Mouse (Mus musculus): Measurements from ENCODE around the gene Prrg4. TPM values are rescaled to one million over a fixed set of nuclear protein-coding genes. Genes with fewer than 3 reads are reported as not detected.
"Not testable (repeated sequence)": the region's sequence is repeated elsewhere in the genome, so short reads cannot be mapped to it uniquely, and the experiment has no call there.

The Prrg4 gene
- polyA plus RNA-seq, 1 experiment from 2014 or later, result 0.67 TPM

- H3K4me1 ChIP-seq, result peaks cover under 1% of the 10 kb centered on the region; the same call in 1 of the 2 replicates
- H3K9me3 ChIP-seq, result no peaks in the 10 kb centered on the region
- WGBS, result 50% methylated on average over 1 of the region's 1 CpGs
Observed at GRCm38 (mm10) chr2:104854836-104855235, 5.2 kb upstream of the Prrg4 start.

GRCm38 (mm10) chr2:104852546-104852945, 2.9 kb upstream of the Prrg4 start:
- Histone ChIP-seq H3K4me1 (peaks cover 8% of the 10 kb centered on the region; the same call in 1 of the 2 replicates), H3K4me3 (no peak overlapping the region), H3K27me3 (ENCODE audit: insufficient read depth, poor library complexity, severe bottlenecking) (peaks cover 20% of the 10 kb centered on the region), H3K36me3 (no peaks in the 10 kb centered on the region), H3K9me3 (no peaks in the 10 kb centered on the region), H3K27ac (no peak overlapping the region)
- DNase-seq (ENCODE audit: low spot score), result no peak
- 87% methylated on average over 7 of the region's 7 CpGs for WGBS

More at GRCm38 (mm10) chr2:104854836-104855235, 5.2 kb upstream of the Prrg4 start:
- DNase-seq (ENCODE audit: low spot score), result no peak
- Histone ChIP-seq H3K27ac (no peak overlapping the region), H3K27me3 (ENCODE audit: insufficient read depth, poor library complexity, severe bottlenecking) (peaks cover 14% of the 10 kb centered on the region), H3K4me3 (no peak overlapping the region), H3K36me3 (no peaks in the 10 kb centered on the region)

GRCm38 (mm10) chr2:104851686-104852085, 2.0 kb upstream of the Prrg4 start:
- no peak overlapping the region for H3K27ac ChIP-seq
- H3K4me1 ChIP-seq, result peaks cover 13% of the 10 kb centered on the region
- WGBS, result 31% methylated on average over 5 of the region's 5 CpGs
- H3K36me3 ChIP-seq, result no peaks in the 10 kb centered on the region
- peaks cover 20% of the 10 kb centered on the region for H3K27me3 ChIP-seq (ENCODE audit: insufficient read depth, poor library complexity, severe bottlenecking)
- H3K9me3 ChIP-seq, result no peaks in the 10 kb centered on the region
- H3K4me3 ChIP-seq, result no peak overlapping the region
- no peak for DNase-seq (ENCODE audit: low spot score)

GRCm38 (mm10) chr2:104849991-104850359, 299 bp upstream of the Prrg4 start:
- peaks cover 20% of the 10 kb centered on the region for H3K27me3 ChIP-seq (ENCODE audit: insufficient read depth, poor library complexity, severe bottlenecking)
- H3K27ac ChIP-seq, result no peak overlapping the region
- H3K4me3 ChIP-seq, result peak overlapping the region; percentile 72
- 70% methylated on average over 3 of the region's 3 CpGs for WGBS
- DNase-seq (ENCODE audit: low spot score), result no peak
- no peaks in the 10 kb centered on the region for H3K9me3 ChIP-seq
- H3K4me1 ChIP-seq, result peaks cover 13% of the 10 kb centered on the region
- no peaks in the 10 kb centered on the region for H3K36me3 ChIP-seq

- no peak for DNase-seq (ENCODE audit: low spot score)
Observed at GRCm38 (mm10) chr2:104848235-104849161, 1.2 kb downstream of the Prrg4 start.

GRCm38 (mm10) chr2:104847645-104848044, 2.0 kb downstream of the Prrg4 start:
- peaks cover 13% of the 10 kb centered on the region for H3K4me1 ChIP-seq
- H3K36me3 ChIP-seq, result no peaks in the 10 kb centered on the region
- peaks cover 20% of the 10 kb centered on the region for H3K27me3 ChIP-seq (ENCODE audit: insufficient read depth, poor library complexity, severe bottlenecking)
- DNase-seq (ENCODE audit: low spot score), result no peak
- no peak overlapping the region for H3K27ac ChIP-seq
- no peaks in the 10 kb centered on the region for H3K9me3 ChIP-seq
- no peak overlapping the region for H3K4me3 ChIP-seq
- 49% methylated on average over 2 of the region's 2 CpGs for WGBS

More at GRCm38 (mm10) chr2:104848235-104849161, 1.2 kb downstream of the Prrg4 start:
- H3K27ac ChIP-seq, result no peak overlapping the region
- WGBS, result 25% methylated on average over 16 of the region's 16 CpGs
- H3K4me3 ChIP-seq, result peak overlapping the region; percentile 72
- H3K27me3 ChIP-seq (ENCODE audit: insufficient read depth, poor library complexity, severe bottlenecking), result peaks cover 20% of the 10 kb centered on the region
- no peaks in the 10 kb centered on the region for H3K9me3 ChIP-seq
- peaks cover 13% of the 10 kb centered on the region for H3K4me1 ChIP-seq
- H3K36me3 ChIP-seq, result no peaks in the 10 kb centered on the region

GRCm38 (mm10) chr2:104846638-104847414, 2.9 kb downstream of the Prrg4 start:
- H3K9me3 ChIP-seq, result no peaks in the 10 kb centered on the region
- H3K4me1 ChIP-seq, result peaks cover 13% of the 10 kb centered on the region
- no peak overlapping the region for H3K27ac ChIP-seq
- no peak overlapping the region for H3K4me3 ChIP-seq
- H3K27me3 ChIP-seq (ENCODE audit: insufficient read depth, poor library complexity, severe bottlenecking), result peaks cover 20% of the 10 kb centered on the region
- H3K36me3 ChIP-seq, result no peaks in the 10 kb centered on the region
- no peak for DNase-seq (ENCODE audit: low spot score)
- 27% methylated on average over 4 of the region's 4 CpGs for WGBS

GRCm38 (mm10) chr2:104842559-104842958, 7.1 kb downstream of the Prrg4 start:
- no peaks in the 10 kb centered on the region for H3K9me3 ChIP-seq
- H3K27me3 ChIP-seq (ENCODE audit: insufficient read depth, poor library complexity, severe bottlenecking), result no peaks in the 10 kb centered on the region
- no peak for DNase-seq (ENCODE audit: low spot score)

GRCm38 (mm10) chr2:104841736-104842135, 7.9 kb downstream of the Prrg4 start:
- H3K4me1 ChIP-seq, result peaks cover under 1% of the 10 kb centered on the region; the same call in 1 of the 2 replicates
- DNase-seq (ENCODE audit: low spot score), result no peak
- H3K36me3 ChIP-seq, result no peaks in the 10 kb centered on the region
- WGBS, result 86% methylated on average over 7 of the region's 7 CpGs
- H3K27me3 ChIP-seq (ENCODE audit: insufficient read depth, poor library complexity, severe bottlenecking), result no peaks in the 10 kb centered on the region
- H3K4me3 ChIP-seq, result no peak overlapping the region
- no peak overlapping the region for H3K27ac ChIP-seq
- H3K9me3 ChIP-seq, result no peaks in the 10 kb centered on the region

More at GRCm38 (mm10) chr2:104842559-104842958, 7.1 kb downstream of the Prrg4 start:
- H3K4me3 ChIP-seq, result no peak overlapping the region
- H3K27ac ChIP-seq, result no peak overlapping the region
- H3K4me1 ChIP-seq, result peaks cover 5% of the 10 kb centered on the region; the same call in 1 of the 2 replicates
- no peaks in the 10 kb centered on the region for H3K36me3 ChIP-seq

GRCm38 (mm10) chr2:104840974-104841373, 8.7 kb downstream of the Prrg4 start:
- no peak overlapping the region for H3K27ac ChIP-seq
- H3K9me3 ChIP-seq, result no peaks in the 10 kb centered on the region
- no peak overlapping the region for H3K4me3 ChIP-seq
- no peak for DNase-seq (ENCODE audit: low spot score)
- H3K36me3 ChIP-seq, result no peaks in the 10 kb centered on the region
- no peaks in the 10 kb centered on the region for H3K27me3 ChIP-seq (ENCODE audit: insufficient read depth, poor library complexity, severe bottlenecking)
- H3K4me1 ChIP-seq, result no peaks in the 10 kb centered on the region

- Histone ChIP-seq H3K27me3 (ENCODE audit: insufficient read depth, poor library complexity, severe bottlenecking) (no peaks in the 10 kb centered on the region), H3K4me1 (no peaks in the 10 kb centered on the region), H3K36me3 (no peaks in the 10 kb centered on the region), H3K9me3 (no peaks in the 10 kb centered on the region), H3K4me3 (no peak overlapping the region), H3K27ac (no peak overlapping the region)
- WGBS, result 74% methylated on average over 2 of the region's 2 CpGs
- no peak for DNase-seq (ENCODE audit: low spot score)
Observed at GRCm38 (mm10) chr2:104832486-104832885, 17.2 kb downstream of the Prrg4 start.

- no peak for DNase-seq (ENCODE audit: low spot score)
- 79% methylated on average over 4 of the region's 4 CpGs for WGBS
- no peaks in the 10 kb centered on the region for H3K4me1 ChIP-seq
- no peak overlapping the region for H3K27ac ChIP-seq
- no peak overlapping the region for H3K4me3 ChIP-seq
- no peaks in the 10 kb centered on the region for H3K27me3 ChIP-seq (ENCODE audit: insufficient read depth, poor library complexity, severe bottlenecking)
- no peaks in the 10 kb centered on the region for H3K9me3 ChIP-seq
- no peaks in the 10 kb centered on the region for H3K36me3 ChIP-seq
Observed at GRCm38 (mm10) chr2:104826191-104826590, 23.5 kb downstream of the Prrg4 start.

- not testable (repeated sequence) for H3K9me3 ChIP-seq; DNase-seq (ENCODE audit: low spot score); H3K4me3 ChIP-seq; H3K27ac ChIP-seq; H3K36me3 ChIP-seq; H3K4me1 ChIP-seq; H3K27me3 ChIP-seq (ENCODE audit: insufficient read depth, poor library complexity, severe bottlenecking)
- WGBS, result 86% methylated on average over 3 of the region's 3 CpGs
Observed at GRCm38 (mm10) chr2:104818763-104819162, 30.9 kb downstream of the Prrg4 start.

All from heart, embryonic 10.5 days (tissue).